Mouse (Mus musculus) ES-E14 (cell line): ENCODE data around the gene Fth1. TPM values are rescaled to one million over a fixed set of nuclear protein-coding genes. Genes with fewer than 3 reads are reported as not detected.

Experiments used
- DNase-seq: peaks from one replicate; pipeline ENCODE4 v3.0.0-alpha.2; 2013; ENCODE audit warnings: low read depth, low spot score
- H3K27ac ChIP-seq: 2 replicates; pipeline ENCODE4 v1.5.1; 2012; ENCODE audit warnings: low read depth, mild to moderate bottlenecking, low read length, moderate library complexity, mixed read lengths; ENCODE audit not compliant: poor library complexity, insufficient read depth, severe bottlenecking
- H3K36me3 ChIP-seq: 2 replicates; pipeline ENCODE4 v1.6.1; 2012; ENCODE audit warnings: mild to moderate bottlenecking, low read length, moderate library complexity, mixed read lengths; ENCODE audit not compliant: control insufficient read depth, poor library complexity, insufficient read depth, severe bottlenecking
- H3K4me1 ChIP-seq, 2 experiments: fragments of 150-350 bp in 1 of 2; sonication (generic) in 1 of 2; 2 replicates each; pipeline ENCODE4 v1.6.1; 2012; ENCODE audit warnings: low read length in 2 of 2, mild to moderate bottlenecking in 1 of 2, mixed read lengths in 1 of 2; ENCODE audit not compliant: control insufficient read depth in 2 of 2, insufficient read depth in 2 of 2, poor library complexity in 1 of 2
- H3K4me3 ChIP-seq, 2 experiments: fragments of 150-350 bp in 1 of 2; sonication (generic) in 1 of 2; 2 replicates each; pipeline ENCODE4 v1.5.1; 2012; ENCODE audit warnings: low read length in 2 of 2, low read depth in 1 of 2, mild to moderate bottlenecking in 1 of 2, mixed read lengths in 1 of 2; ENCODE audit not compliant: insufficient read depth in 1 of 2, poor library complexity in 1 of 2, severe bottlenecking in 1 of 2
- H3K9ac ChIP-seq: 2 replicates; pipeline ENCODE4 v1.6.1; 2012; ENCODE audit warnings: low read depth, mild to moderate bottlenecking, low read length, mixed read lengths; ENCODE audit not compliant: poor library complexity, insufficient read depth, severe bottlenecking
- H3K9me3 ChIP-seq: fragments of 150-350 bp; sonication (generic); 2 replicates; pipeline ENCODE4 v1.6.1; 2012; ENCODE audit warnings: low read depth, mild to moderate bottlenecking, low read length; ENCODE audit not compliant: control insufficient read depth, insufficient read depth
- CHD2 ChIP-seq: IDR thresholded peaks from 2 replicates; pipeline ENCODE4 v1.6.1; 2014; ENCODE audit warnings: mild to moderate bottlenecking, low read depth, low read length, inconsistent platforms
- HCFC1 ChIP-seq: IDR thresholded peaks from 2 replicates; pipeline ENCODE4 v1.6.1; 2012; ENCODE audit warnings: low read length, inconsistent platforms, borderline replicate concordance; ENCODE audit not compliant: insufficient read depth
- MAFK ChIP-seq: IDR thresholded peaks from 2 replicates; pipeline ENCODE4 v1.6.1; 2014; ENCODE audit warnings: mild to moderate bottlenecking, low read depth, low read length, inconsistent platforms; ENCODE audit not compliant: insufficient read depth
- ZC3H11A ChIP-seq: IDR thresholded peaks from 2 replicates; pipeline ENCODE4 v1.6.1; 2012; ENCODE audit warnings: low read depth, mild to moderate bottlenecking, inconsistent platforms, low read length, borderline replicate concordance
- ZNF384 ChIP-seq: IDR thresholded peaks from 2 replicates; pipeline ENCODE4 v1.6.1; 2012; ENCODE audit warnings: low read depth, low read length, inconsistent platforms
- in situ Hi-C, 2 experiments: fragments of 600-800 bp; cut with MboI; formaldehyde crosslinking; loops; one replicate each; pipeline ENCODE4 v1.15.1; 2025; ENCODE audit warnings: low sequenced_read_pairs in 2 of 2, inconsistent platforms in 1 of 2; ENCODE audit not compliant: unreplicated experiment in 2 of 2
- total RNA-seq: library from RNA; depleted of rRNA; stranded (reverse); fragments of 300-350 nt; gene quantifications from 2 replicates; pipeline ENCODE4 v1.2.3, GENCODE M21; 2012; rRNA removed

The Fth1 gene
- total RNA-seq, 1 experiment = 478 TPM

DNA sequence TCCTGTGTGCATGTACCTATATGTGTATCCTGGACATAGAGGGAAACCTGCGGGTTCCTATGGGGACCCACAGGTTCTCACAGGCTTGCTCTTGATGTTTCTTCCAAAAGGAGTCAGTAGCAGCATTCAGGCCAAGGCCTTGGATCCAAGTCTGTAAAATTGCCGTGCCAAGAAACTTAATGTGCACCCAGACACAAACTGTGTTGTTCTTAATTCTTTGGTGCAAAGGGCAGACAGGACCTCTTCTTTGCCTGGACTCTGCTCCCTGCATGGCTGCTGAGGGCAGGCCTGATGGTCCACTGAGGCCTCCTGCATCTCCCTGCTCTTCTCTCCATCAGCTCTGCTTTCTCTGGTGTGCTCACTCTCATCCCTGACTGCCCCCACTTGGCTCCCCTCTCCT is 49.3 kb downstream of the Fth1 start:
- in situ Hi-C loops = loop anchor here in 1 of 2 experiments (5.0 kb wide), 1 partner anchor 107 kb away; no protein-coding TSS in a partner anchor

DNA sequence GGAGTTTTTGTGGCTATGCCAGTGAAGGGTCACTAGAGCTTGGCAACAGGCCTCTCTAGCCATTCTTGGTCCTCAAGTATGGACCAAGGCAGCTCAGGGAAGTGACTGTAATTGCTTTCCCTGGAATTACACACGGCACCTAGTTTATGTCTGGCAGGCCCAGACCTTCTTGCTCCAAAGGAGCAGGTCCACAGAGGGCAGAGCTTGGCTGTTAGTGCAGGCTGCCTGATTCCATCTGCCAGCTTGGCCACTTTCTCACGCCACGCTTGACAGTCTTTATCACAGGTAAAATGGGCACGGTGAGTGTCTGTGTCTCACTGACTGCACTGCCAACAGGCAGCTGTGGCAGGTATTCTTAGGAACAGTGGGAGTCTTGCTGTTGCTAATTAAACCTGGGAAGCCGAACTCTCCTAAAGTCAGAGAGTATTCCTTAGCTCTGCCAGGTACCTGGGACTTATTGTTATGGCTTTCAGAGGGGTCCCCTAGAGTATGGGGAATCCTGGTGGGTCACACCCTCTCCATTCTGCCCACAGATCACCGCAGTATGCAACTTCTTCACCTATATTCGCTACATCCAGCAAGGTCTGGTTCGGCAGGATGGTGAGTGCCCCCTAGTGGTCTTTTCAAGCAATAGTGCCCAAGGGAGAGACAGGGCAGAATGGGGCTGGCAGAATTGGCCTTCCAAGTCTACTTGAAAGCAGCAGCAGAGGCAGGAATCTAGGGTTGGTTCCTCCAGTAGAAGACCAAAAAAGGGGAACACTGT is 53.0 kb downstream of the Fth1 start:
- Histone ChIP-seq H3K27ac (no peak overlapping the region), H3K36me3 (no peaks in the 10 kb centered on the region)
- in situ Hi-C loops = loop anchor here in 1 of 2 experiments (5.0 kb wide), 1 partner anchor 111 kb away; no protein-coding TSS in a partner anchor

More for the DNA sequence above, 49.3 kb downstream of the Fth1 start:
- no peak overlapping the region for H3K9ac ChIP-seq
- H3K27ac ChIP-seq = no peak overlapping the region
- H3K4me1 ChIP-seq = no peaks in the 10 kb centered on the region
- DNase-seq = no peak
- no peak overlapping the region for H3K4me3 ChIP-seq
- no peaks in the 10 kb centered on the region for H3K9me3 ChIP-seq
- TF ChIP-seq HCFC1 (no peak), ZC3H11A (no peak), ZNF384 (no peak), MAFK (no peak), CHD2 (no peak)
- 0 out of 2 replicates have a peak, but pooled peaks cover 2% of the 10 kb centered on the region for H3K36me3 ChIP-seq

DNA sequence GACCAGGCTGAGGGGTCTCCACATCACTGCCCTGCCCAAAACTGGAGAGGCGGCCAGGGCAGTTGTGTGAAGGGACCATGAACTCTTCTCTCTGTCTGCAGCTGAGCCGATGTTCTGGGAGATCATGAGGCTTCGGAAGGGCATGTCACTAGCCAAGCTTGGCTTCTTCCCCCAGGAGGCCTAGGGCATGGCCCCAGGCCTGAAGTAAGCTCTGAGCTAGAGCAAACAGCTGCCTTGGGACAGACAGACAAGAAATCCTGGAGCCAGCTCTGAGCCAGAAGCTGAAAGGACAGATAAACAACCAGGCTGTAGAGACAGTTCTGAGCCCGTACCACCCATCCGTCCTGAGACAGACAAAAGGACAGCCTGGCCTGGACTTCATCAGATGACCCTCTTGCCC is 54.0 kb downstream of the Fth1 start:
- no peak overlapping the region for H3K4me3 ChIP-seq
- no peaks in the 10 kb centered on the region for H3K9me3 ChIP-seq
- no peak for DNase-seq
- no peak overlapping the region for H3K27ac ChIP-seq
- H3K36me3 ChIP-seq = no peaks in the 10 kb centered on the region
- no peak for TF ChIP-seq CHD2
- TF ChIP-seq ZC3H11A = no peak
- TF ChIP-seq MAFK = no peak
- TF ChIP-seq HCFC1 = no peak
- TF ChIP-seq ZNF384 = no peak
- in situ Hi-C loops = loop anchor here in 1 of 2 experiments (5.0 kb wide), 1 partner anchor 112 kb away; no protein-coding TSS in a partner anchor
- H3K9ac ChIP-seq = no peak overlapping the region
- no peaks in the 10 kb centered on the region for H3K4me1 ChIP-seq

More for the DNA sequence above, 53.0 kb downstream of the Fth1 start:
- Histone ChIP-seq H3K4me3 (no peak overlapping the region), H3K9ac (no peak overlapping the region), H3K9me3 (no peaks in the 10 kb centered on the region), H3K4me1 (no peaks in the 10 kb centered on the region)
- DNase-seq = no peak
- TF ChIP-seq ZC3H11A = peak; percentile 10; the same call in 1 of the 2 replicates
- TF ChIP-seq MAFK = no peak

Other genes with a start within 250 kb of the Fth1 start
- gene Scgb2a2, start 133.0 kb upstream of the Fth1 start, total RNA-seq = not detected in 2 replicates
- 107 and 140 TPM in 2 replicates for gene Incenp, start 81.0 kb upstream of the Fth1 start, total RNA-seq
- 0.62 and 0.95 TPM in 2 replicates for gene Best1, start 21.0 kb downstream of the Fth1 start, total RNA-seq
- gene Rab3il1, start 21.1 kb downstream of the Fth1 start, total RNA-seq = 3.8 and 4.0 TPM in 2 replicates
- 4.0 and 7.2 TPM in 2 replicates for gene Fads3, start 61.0 kb downstream of the Fth1 start, total RNA-seq
- 41.5 and 55.5 TPM in 2 replicates for gene Fads2, start 121.1 kb downstream of the Fth1 start, total RNA-seq
- gene Fads1, start 202.3 kb downstream of the Fth1 start, total RNA-seq = 47.4 and 74.0 TPM in 2 replicates
- gene Tmem258, start 223.4 kb downstream of the Fth1 start, total RNA-seq = 440 and 455 TPM in 2 replicates
- 110 and 113 TPM in 2 replicates for gene Fen1, start 223.6 kb downstream of the Fth1 start, total RNA-seq